Mouse (Mus musculus): ENCODE measurements at regions not wholly inside any gene's neighbourhood (a gene's known extent, or its start where the extent isn't known, plus 50 kb on each side); places are given as distances from the start of the nearest gene placed in this dataset.
A peak's percentile ranks its signal among the peaks of the same experiment; 100 is the strongest.

GRCm38 (mm10) chr6:102913776-102914175 is 340.9 kb upstream of the Cntn3 start:
- DNase-seq, result no peak

- DNase-seq, result no peak
Observed at GRCm38 (mm10) chr6:102903960-102904359, 331.1 kb upstream of the Cntn3 start.

GRCm38 (mm10) chr6:102900407-102901110 is 327.7 kb upstream of the Cntn3 start:
- no peak for DNase-seq

GRCm38 (mm10) chr6:102868404-102868803 is 295.5 kb upstream of the Cntn3 start:
- no peak for DNase-seq

GRCm38 (mm10) chr6:102844507-102844906 is 271.6 kb upstream of the Cntn3 start:
- DNase-seq, result peak; percentile 5

GRCm38 (mm10) chr6:102833151-102833550 is 260.2 kb upstream of the Cntn3 start:
- DNase-seq, result no peak

Data from adrenal gland, postnatal 10 days (tissue).